ENCODE assay signal across 9 mouse cellular contexts in the genomic region with DNA sequence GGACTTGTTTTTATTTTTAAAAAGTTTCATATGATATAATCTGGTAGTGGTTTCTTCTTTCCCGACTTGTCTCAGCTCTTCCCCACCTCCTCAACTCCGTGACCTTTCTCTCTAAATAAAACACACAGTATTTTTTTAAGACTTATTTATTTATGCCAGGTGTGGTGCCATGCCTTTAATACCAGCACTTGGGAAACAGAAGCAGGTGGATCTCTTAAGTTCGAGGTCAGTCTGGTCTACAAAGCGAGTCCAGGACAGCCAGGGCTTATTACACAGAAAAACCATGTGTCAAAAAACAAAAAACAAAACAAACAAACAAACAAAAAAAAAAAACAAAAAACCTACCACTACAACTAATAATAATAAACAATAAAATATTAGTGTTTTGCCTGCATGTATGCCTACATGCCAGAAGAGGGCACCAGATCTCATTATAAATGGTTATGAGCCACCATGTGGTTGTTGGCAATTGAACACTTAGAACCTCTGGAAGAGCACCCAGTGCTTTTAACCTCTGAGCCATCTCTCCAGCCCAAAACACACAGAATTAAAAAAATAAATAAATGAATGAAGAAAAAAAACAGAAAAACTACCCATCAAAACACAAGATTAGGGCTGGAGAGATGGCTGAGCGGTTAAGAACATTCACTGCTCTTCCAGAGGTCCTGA. TPM values are rescaled to one million over a fixed set of nuclear protein-coding genes. Genes with fewer than 3 reads are reported as not detected.
DNase-seq lines count a peak whose midpoint lies in the region; ATAC-seq and TF ChIP-seq lines count a peak whose summit lies in the region.
"Had no signal": no experiment of that assay in that cellular context is flagged by ENCODE, and none has a peak within 500 bp of the region (broad histone marks: within the 10 kb centered on the region; RNA-seq: fewer than 3 reads in every experiment).

No protein-coding gene starts in this region.

- DNase-seq in hindbrain, postnatal 0 days (ENCODE audit: low spot score): peak; percentile 63
- no peak for DNase-seq in hindbrain, embryonic 10.5 days (ENCODE audit: low spot score)
- DNase-seq in adipocyte (ENCODE audit: low spot score): peak; percentile 74
- DNase-seq in lung, postnatal 25 days (ENCODE audit: low spot score): peak; percentile 47
- DNase-seq in ovary, postnatal 10 days (ENCODE audit: low spot score): no peak
- DNase-seq in cerebellum, adult 11-12 months: no peak
- DNase-seq in urinary bladder, postnatal 14 days (ENCODE audit: low spot score): no peak
- DNase-seq: gastrocnemius, postnatal 36 days had no signal

- H3K9me3 ChIP-seq in hindbrain, postnatal 0 days (ENCODE audit: low read length): no peaks in the 10 kb centered on the region
- H3K9me3 ChIP-seq in hindbrain, embryonic 10.5 days: no peaks in the 10 kb centered on the region

- H3K4me2 ChIP-seq in hindbrain, postnatal 0 days (ENCODE audit: low read depth, low read length): no peak overlapping the region

- TF ChIP-seq CTCF in hindbrain, postnatal 0 days (IDR thresholded peaks at IDR 0.05; ENCODE audit: low read depth): peak; percentile 68

- no peak overlapping the region for H3K9ac ChIP-seq in hindbrain, postnatal 0 days (replicated peaks; ENCODE audit: low read length)

- H3K27ac ChIP-seq in hindbrain, postnatal 0 days: no peak overlapping the region
- no peak overlapping the region for H3K27ac ChIP-seq in hindbrain, embryonic 10.5 days

- WGBS in hindbrain, postnatal 0 days: 75% methylated on average over 5 of the region's 5 CpGs
- 79% methylated on average over 5 of the region's 5 CpGs for WGBS in hindbrain, embryonic 10.5 days

- H3K27me3 ChIP-seq in hindbrain, postnatal 0 days (ENCODE audit: insufficient read depth, low read length): no peaks in the 10 kb centered on the region
- no peaks in the 10 kb centered on the region for H3K27me3 ChIP-seq in hindbrain, embryonic 10.5 days (ENCODE audit: insufficient read depth, poor library complexity, severe bottlenecking)

- H3K36me3 ChIP-seq in hindbrain, postnatal 0 days (ENCODE audit: insufficient read depth, low read length): peaks cover 5% of the 10 kb centered on the region; the same call in 1 of the 2 replicates
- H3K36me3 ChIP-seq in hindbrain, embryonic 10.5 days: peaks cover 18% of the 10 kb centered on the region

- H3K4me1 ChIP-seq in hindbrain, postnatal 0 days (ENCODE audit: insufficient read depth, low read length): peaks cover 12% of the 10 kb centered on the region
- peaks cover 21% of the 10 kb centered on the region for H3K4me1 ChIP-seq in hindbrain, embryonic 10.5 days (replicated peaks)

- no peak overlapping the region for H3K4me3 ChIP-seq in hindbrain, postnatal 0 days (ENCODE audit: low read length)
- H3K4me3 ChIP-seq in hindbrain, embryonic 10.5 days: no peak overlapping the region

- ATAC-seq in hindbrain, postnatal 0 days: no peak
- ATAC-seq in CD4-positive, CD25-positive, alpha-beta regulatory T cell, adult 4 months: peak; percentile 43

RNA-seq across cellular contexts. Expression of a gene that starts 1.4 kb away (rescaled TPM):
- 7.6 and 9.7 TPM in 2 replicates for total RNA-seq in hindbrain, postnatal 0 days (2014; rRNA removed)
- 11.1 and 12.4 TPM in 2 replicates for polyA plus RNA-seq in hindbrain, postnatal 0 days (2015; fragmentation: Nextera tagmentation; extraction: Ambion mirVana)
- polyA plus RNA-seq in hindbrain, embryonic 10.5 days (2016; fragmentation: Nextera tagmentation; extraction: Ambion mirVana): 21.3 and 27.8 TPM in 2 replicates
- polyA plus RNA-seq in CD4-positive, CD25-positive, alpha-beta regulatory T cell, adult 4 months (2017; shearing (Covaris generic)): 10 to 100 TPM in 1 of 2 experiments, 1 to 10 TPM in 1; 5.9 to 16.8 TPM

RNA-seq across cellular contexts. Expression of a gene that starts 20.6 kb away (rescaled TPM):
- 23.6 and 24.7 TPM in 2 replicates for total RNA-seq in hindbrain, postnatal 0 days (2014; rRNA removed)
- 77.7 and 78.2 TPM in 2 replicates for polyA plus RNA-seq in hindbrain, postnatal 0 days (2015; fragmentation: Nextera tagmentation; extraction: Ambion mirVana)
- polyA plus RNA-seq in hindbrain, embryonic 10.5 days (2016; fragmentation: Nextera tagmentation; extraction: Ambion mirVana): 52.3 and 52.5 TPM in 2 replicates
- 100 to 1,000 TPM in 1 of 2 experiments, 10 to 100 TPM in 1; 91.3 to 111 TPM for polyA plus RNA-seq in CD4-positive, CD25-positive, alpha-beta regulatory T cell, adult 4 months (2017; shearing (Covaris generic))

Comparison
In these comparisons a context has a peak if more than half of its experiments do, and no peak if none do; other contexts are left out.
1. DNase-seq: peak in hindbrain, postnatal 0 days (single experiment), adipocyte (single experiment) and lung, postnatal 25 days (single experiment); none in hindbrain, embryonic 10.5 days (single experiment), ovary, postnatal 10 days (single experiment), cerebellum, adult 11-12 months (single experiment) and urinary bladder, postnatal 14 days (single experiment).